Mouse (Mus musculus): ENCODE measurements around the gene Pabpc6. TPM values are rescaled to one million over a fixed set of nuclear protein-coding genes. Genes with fewer than 3 reads are reported as not detected.

Gene Pabpc6
- polyA plus RNA-seq, 1 experiment from 2014 or later = not detected

GRCm38 (mm10) chr17:9675175-9675789 is 5.8 kb upstream of the Pabpc6 start:
- no peaks in the 10 kb centered on the region for H3K9me3 ChIP-seq (ENCODE audit: control insufficient read depth, low read length)
- DNase-seq (ENCODE audit: low spot score) (peak; percentile 65), ATAC-seq (ENCODE audit: low read depth) (no peak)
- H3K4me1 ChIP-seq (ENCODE audit: control insufficient read depth, insufficient read depth, low read length) = no peaks in the 10 kb centered on the region
- no peak overlapping the region for H3K9ac ChIP-seq (ENCODE audit: low read depth, low read length)
- H3K27me3 ChIP-seq (replicated peaks; ENCODE audit: control insufficient read depth, insufficient read depth, low read length) = no peaks in the 10 kb centered on the region
- H3K4me3 ChIP-seq (ENCODE audit: low read depth, low read length) = no peak overlapping the region
- H3K27ac ChIP-seq (replicated peaks; ENCODE audit: low read depth, low read length) = no peak overlapping the region
- no peaks in the 10 kb centered on the region for H3K36me3 ChIP-seq (ENCODE audit: control insufficient read depth, insufficient read depth, low read length)
- no peak overlapping the region for H3K4me2 ChIP-seq (ENCODE audit: low read depth, low read length)
- WGBS = 58% methylated on average over 6 of the region's 6 CpGs

GRCm38 (mm10) chr17:9667955-9668354 is 1.6 kb downstream of the Pabpc6 start:
- H3K27me3 ChIP-seq (replicated peaks; ENCODE audit: control insufficient read depth, insufficient read depth, low read length) = peaks cover 4% of the 10 kb centered on the region; the same call in 1 of the 2 replicates
- no peak overlapping the region for H3K4me3 ChIP-seq (ENCODE audit: low read depth, low read length)
- DNase-seq (ENCODE audit: low spot score) (no peak), ATAC-seq (ENCODE audit: low read depth) (no peak)
- no peak overlapping the region for H3K9ac ChIP-seq (ENCODE audit: low read depth, low read length)
- H3K4me1 ChIP-seq (ENCODE audit: control insufficient read depth, insufficient read depth, low read length) = no peaks in the 10 kb centered on the region
- H3K9me3 ChIP-seq (ENCODE audit: control insufficient read depth, low read length) = peaks cover 5% of the 10 kb centered on the region; the same call in 1 of the 2 replicates
- WGBS = 92% methylated on average over 9 of the region's 9 CpGs
- no peak overlapping the region for H3K27ac ChIP-seq (replicated peaks; ENCODE audit: low read depth, low read length)
- H3K4me2 ChIP-seq (ENCODE audit: low read depth, low read length) = no peak overlapping the region
- H3K36me3 ChIP-seq (ENCODE audit: control insufficient read depth, insufficient read depth, low read length) = no peaks in the 10 kb centered on the region

- H3K4me3 ChIP-seq (ENCODE audit: low read depth, low read length) = no peak overlapping the region
- DNase-seq (ENCODE audit: low spot score) (no peak), ATAC-seq (ENCODE audit: low read depth) (no peak)
- H3K4me2 ChIP-seq (ENCODE audit: low read depth, low read length) = no peak overlapping the region
- no peaks in the 10 kb centered on the region for H3K27me3 ChIP-seq (replicated peaks; ENCODE audit: control insufficient read depth, insufficient read depth, low read length)
- no peaks in the 10 kb centered on the region for H3K4me1 ChIP-seq (ENCODE audit: control insufficient read depth, insufficient read depth, low read length)
- WGBS = 77% methylated on average over 5 of the region's 5 CpGs
- no peak overlapping the region for H3K9ac ChIP-seq (ENCODE audit: low read depth, low read length)
- no peak overlapping the region for H3K27ac ChIP-seq (replicated peaks; ENCODE audit: low read depth, low read length)
- H3K9me3 ChIP-seq (ENCODE audit: control insufficient read depth, low read length) = no peaks in the 10 kb centered on the region
- no peaks in the 10 kb centered on the region for H3K36me3 ChIP-seq (ENCODE audit: control insufficient read depth, insufficient read depth, low read length)
These were observed 10.9 kb downstream of the Pabpc6 start for GRCm38 (mm10) chr17:9658651-9659050.

GRCm38 (mm10) chr17:9654155-9654554 is 15.4 kb downstream of the Pabpc6 start:
- 75% methylated on average over 3 of the region's 3 CpGs for WGBS
- Histone ChIP-seq H3K4me2 (ENCODE audit: low read depth, low read length) (no peak overlapping the region), H3K4me1 (ENCODE audit: control insufficient read depth, insufficient read depth, low read length) (no peaks in the 10 kb centered on the region), H3K4me3 (ENCODE audit: low read depth, low read length) (no peak overlapping the region), H3K36me3 (ENCODE audit: control insufficient read depth, insufficient read depth, low read length) (no peaks in the 10 kb centered on the region), H3K9me3 (ENCODE audit: control insufficient read depth, low read length) (no peaks in the 10 kb centered on the region), H3K9ac (ENCODE audit: low read depth, low read length) (no peak overlapping the region), H3K27me3 (replicated peaks; ENCODE audit: control insufficient read depth, insufficient read depth, low read length) (no peaks in the 10 kb centered on the region), H3K27ac (replicated peaks; ENCODE audit: low read depth, low read length) (no peak overlapping the region)
- DNase-seq (ENCODE audit: low spot score) = no peak
- ATAC-seq (ENCODE audit: low read depth) = no peak

- no peaks in the 10 kb centered on the region for H3K4me1 ChIP-seq (ENCODE audit: control insufficient read depth, insufficient read depth, low read length)
- no peak overlapping the region for H3K4me2 ChIP-seq (ENCODE audit: low read depth, low read length)
- H3K36me3 ChIP-seq (ENCODE audit: control insufficient read depth, insufficient read depth, low read length) = no peaks in the 10 kb centered on the region
- H3K27me3 ChIP-seq (replicated peaks; ENCODE audit: control insufficient read depth, insufficient read depth, low read length) = no peaks in the 10 kb centered on the region
- 68% methylated on average over 4 of the region's 4 CpGs for WGBS
- DNase-seq (ENCODE audit: low spot score) = no peak
- no peak for ATAC-seq (ENCODE audit: low read depth)
- no peak overlapping the region for H3K27ac ChIP-seq (replicated peaks; ENCODE audit: low read depth, low read length)
- H3K9ac ChIP-seq (ENCODE audit: low read depth, low read length) = no peak overlapping the region
- H3K9me3 ChIP-seq (ENCODE audit: control insufficient read depth, low read length) = no peaks in the 10 kb centered on the region
- H3K4me3 ChIP-seq (ENCODE audit: low read depth, low read length) = no peak overlapping the region
These were observed 21.9 kb downstream of the Pabpc6 start for GRCm38 (mm10) chr17:9647644-9648043.

GRCm38 (mm10) chr17:9643657-9644180 is 25.8 kb downstream of the Pabpc6 start:
- H3K4me2 ChIP-seq (ENCODE audit: low read depth, low read length) = no peak overlapping the region
- ATAC-seq (ENCODE audit: low read depth) (no peak), DNase-seq (ENCODE audit: low spot score) (no peak)
- H3K27me3 ChIP-seq (replicated peaks; ENCODE audit: control insufficient read depth, insufficient read depth, low read length) = no peaks in the 10 kb centered on the region
- no peaks in the 10 kb centered on the region for H3K4me1 ChIP-seq (ENCODE audit: control insufficient read depth, insufficient read depth, low read length)
- 82% methylated on average over 7 of the region's 7 CpGs for WGBS
- H3K9me3 ChIP-seq (ENCODE audit: control insufficient read depth, low read length) = no peaks in the 10 kb centered on the region
- H3K4me3 ChIP-seq (ENCODE audit: low read depth, low read length) = no peak overlapping the region
- H3K27ac ChIP-seq (replicated peaks; ENCODE audit: low read depth, low read length) = no peak overlapping the region
- no peak overlapping the region for H3K9ac ChIP-seq (ENCODE audit: low read depth, low read length)
- no peaks in the 10 kb centered on the region for H3K36me3 ChIP-seq (ENCODE audit: control insufficient read depth, insufficient read depth, low read length)

GRCm38 (mm10) chr17:9637011-9637410 is 32.5 kb downstream of the Pabpc6 start:
- Histone ChIP-seq H3K9ac (ENCODE audit: low read depth, low read length) (no peak overlapping the region), H3K36me3 (ENCODE audit: control insufficient read depth, insufficient read depth, low read length) (no peaks in the 10 kb centered on the region), H3K4me3 (ENCODE audit: low read depth, low read length) (no peak overlapping the region), H3K27ac (replicated peaks; ENCODE audit: low read depth, low read length) (no peak overlapping the region), H3K4me1 (ENCODE audit: control insufficient read depth, insufficient read depth, low read length) (no peaks in the 10 kb centered on the region), H3K9me3 (ENCODE audit: control insufficient read depth, low read length) (no peaks in the 10 kb centered on the region), H3K4me2 (ENCODE audit: low read depth, low read length) (no peak overlapping the region), H3K27me3 (replicated peaks; ENCODE audit: control insufficient read depth, insufficient read depth, low read length) (no peaks in the 10 kb centered on the region)
- DNase-seq (ENCODE audit: low spot score) = no peak
- 86% methylated on average over 4 of the region's 4 CpGs for WGBS
- ATAC-seq (ENCODE audit: low read depth) = no peak

GRCm38 (mm10) chr17:9632579-9633252 is 36.8 kb downstream of the Pabpc6 start:
- WGBS = 72% methylated on average over 16 of the region's 16 CpGs
- ATAC-seq (ENCODE audit: low read depth) (no peak), DNase-seq (ENCODE audit: low spot score) (no peak)
- H3K9ac ChIP-seq (ENCODE audit: low read depth, low read length) = no peak overlapping the region
- H3K27me3 ChIP-seq (replicated peaks; ENCODE audit: control insufficient read depth, insufficient read depth, low read length) = no peaks in the 10 kb centered on the region
- no peaks in the 10 kb centered on the region for H3K36me3 ChIP-seq (ENCODE audit: control insufficient read depth, insufficient read depth, low read length)
- no peaks in the 10 kb centered on the region for H3K9me3 ChIP-seq (ENCODE audit: control insufficient read depth, low read length)
- no peak overlapping the region for H3K4me2 ChIP-seq (ENCODE audit: low read depth, low read length)
- no peaks in the 10 kb centered on the region for H3K4me1 ChIP-seq (ENCODE audit: control insufficient read depth, insufficient read depth, low read length)
- H3K4me3 ChIP-seq (ENCODE audit: low read depth, low read length) = no peak overlapping the region
- H3K27ac ChIP-seq (replicated peaks; ENCODE audit: low read depth, low read length) = no peak overlapping the region

- Histone ChIP-seq H3K9me3 (ENCODE audit: control insufficient read depth, low read length) (no peaks in the 10 kb centered on the region), H3K4me3 (ENCODE audit: low read depth, low read length) (no peak overlapping the region), H3K27me3 (replicated peaks; ENCODE audit: control insufficient read depth, insufficient read depth, low read length) (no peaks in the 10 kb centered on the region), H3K9ac (ENCODE audit: low read depth, low read length) (no peak overlapping the region), H3K36me3 (ENCODE audit: control insufficient read depth, insufficient read depth, low read length) (no peaks in the 10 kb centered on the region), H3K4me1 (ENCODE audit: control insufficient read depth, insufficient read depth, low read length) (no peaks in the 10 kb centered on the region), H3K27ac (replicated peaks; ENCODE audit: low read depth, low read length) (no peak overlapping the region), H3K4me2 (ENCODE audit: low read depth, low read length) (no peak overlapping the region)
- 64% methylated on average over 5 of the region's 5 CpGs for WGBS
- DNase-seq (ENCODE audit: low spot score) (no peak), ATAC-seq (ENCODE audit: low read depth) (no peak)
These were observed 37.4 kb downstream of the Pabpc6 start for GRCm38 (mm10) chr17:9632140-9632539.

Measured in embryonic facial prominence, embryonic 14.5 days (tissue).